Mouse (Mus musculus): Measurements from ENCODE around the gene Tbc1d14.

Tbc1d14 gene

DNA sequence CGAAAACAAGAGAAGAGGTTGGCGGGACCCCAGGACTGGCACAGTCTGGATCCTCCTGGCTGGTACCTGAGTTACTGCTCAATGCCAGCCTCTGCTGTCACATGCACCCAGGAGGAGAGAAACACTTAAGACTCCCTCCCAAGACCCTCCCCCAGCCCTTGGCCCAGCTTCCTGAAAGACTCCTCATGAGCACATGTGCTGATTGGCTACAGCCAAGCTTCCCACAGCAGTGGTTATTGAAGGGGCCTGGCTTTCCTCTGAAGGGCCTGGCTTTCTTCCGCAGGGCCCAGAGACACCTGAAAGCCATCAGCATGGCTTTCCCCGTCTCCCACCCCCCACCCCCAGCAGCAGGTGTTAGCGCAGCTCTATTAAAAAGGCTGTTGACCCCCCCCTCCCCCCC lies at the start of gene Tbc1d14:
Gene Tbc1d14 (minus strand): TSS at position 101 of the 400 bp plus-strand sequence.
- TF ChIP-seq GATA4 (IDR thresholded peaks at IDR 0.05; ENCODE audit: insufficient replicate concordance, low read length), result no peak

DNA sequence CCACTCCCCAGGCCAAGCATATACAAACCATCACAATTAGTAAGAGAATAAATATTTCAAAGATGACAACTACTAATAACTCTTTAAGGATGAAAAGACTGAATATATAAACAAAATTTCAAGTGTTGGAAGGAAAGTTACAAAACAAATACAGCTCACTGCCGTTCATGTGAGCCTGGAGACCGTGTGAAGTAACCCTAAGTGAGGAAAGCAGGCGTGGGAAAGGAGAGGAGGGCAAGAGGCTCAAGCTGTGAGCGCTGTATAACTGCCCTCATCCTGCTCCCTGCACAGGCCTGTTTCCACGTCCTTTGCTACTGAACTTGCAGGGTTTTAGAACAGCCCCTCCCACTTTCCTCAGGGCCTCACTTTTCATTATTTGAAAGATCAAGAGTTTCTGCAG lies 32.5 kb upstream of the Tbc1d14 start:
- no peak for TF ChIP-seq GATA4 (IDR thresholded peaks at IDR 0.05; ENCODE audit: insufficient replicate concordance, low read length)

DNA sequence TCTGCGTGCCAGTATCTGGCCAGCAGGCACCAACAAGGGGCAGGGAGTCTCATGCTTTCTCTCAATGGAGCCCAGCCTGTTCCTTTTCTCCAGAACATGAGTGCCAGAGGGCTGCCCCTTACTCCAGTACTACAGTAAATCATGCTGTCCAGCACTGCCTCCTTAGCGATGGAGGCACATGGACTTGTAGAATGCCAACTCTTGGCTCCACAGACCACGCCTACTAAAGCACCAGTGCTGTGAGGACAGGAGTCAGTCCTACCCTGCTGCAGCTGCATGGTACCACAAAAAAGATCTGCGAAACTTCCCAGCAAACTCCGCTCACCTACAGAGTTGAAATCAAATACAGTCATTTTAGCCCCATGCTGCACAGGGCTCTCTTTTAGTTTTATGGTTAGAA lies 30.6 kb upstream of the Tbc1d14 start:
- no peak for TF ChIP-seq GATA4 (IDR thresholded peaks at IDR 0.05; ENCODE audit: insufficient replicate concordance, low read length)

DNA sequence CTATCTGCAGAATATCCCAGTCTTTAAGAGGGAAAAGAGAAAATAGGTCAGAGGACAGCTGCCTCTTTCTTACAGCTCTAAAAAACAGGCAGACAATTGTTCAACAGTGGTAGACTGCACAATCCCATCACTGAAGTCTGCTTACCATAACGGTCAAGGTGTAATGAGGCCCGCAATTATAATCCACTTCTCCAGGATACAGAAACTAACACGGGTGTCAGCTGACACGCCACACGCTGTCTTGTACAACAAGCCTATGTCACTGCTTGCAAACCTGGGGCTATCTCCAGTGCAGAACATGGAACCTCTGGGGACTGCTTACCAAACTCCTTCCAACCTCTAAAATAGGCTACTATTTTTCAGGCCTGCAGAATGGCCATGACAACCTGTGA lies 28.0 kb upstream of the Tbc1d14 start:
- TF ChIP-seq GATA4 (IDR thresholded peaks at IDR 0.05; ENCODE audit: insufficient replicate concordance, low read length), result no peak

DNA sequence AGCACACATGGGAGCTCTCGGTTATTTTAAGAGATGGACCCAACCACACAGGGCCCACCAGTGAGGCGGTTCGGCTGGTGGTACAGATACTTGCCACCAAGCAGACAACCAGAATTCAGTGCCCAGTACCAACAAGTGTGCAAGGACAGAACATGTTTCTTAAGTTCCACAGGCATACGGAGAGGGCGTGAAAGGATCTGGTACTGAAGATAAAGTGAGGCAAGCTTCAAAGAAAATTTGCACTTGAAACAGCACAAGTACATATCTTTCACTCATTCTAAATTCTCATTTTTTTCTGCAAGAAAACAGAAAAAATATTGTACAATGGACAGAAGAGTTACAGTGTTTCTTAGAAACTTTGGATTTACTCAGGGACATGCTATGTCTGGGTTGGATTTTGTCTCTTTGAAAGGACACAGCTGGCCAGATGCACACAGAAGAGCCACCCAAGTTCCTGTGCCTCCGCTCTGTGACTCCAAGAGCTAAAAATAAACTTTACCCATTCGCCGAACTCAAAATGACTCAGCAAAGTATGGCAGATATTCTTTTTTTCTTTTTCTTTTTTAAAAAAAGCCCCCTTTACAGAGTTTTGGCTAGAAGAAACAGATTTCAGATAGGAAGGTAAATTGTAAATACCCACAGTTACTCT lies 27.5 kb upstream of the Tbc1d14 start:
- no peak for TF ChIP-seq GATA4 (IDR thresholded peaks at IDR 0.05; ENCODE audit: insufficient replicate concordance, low read length)

DNA sequence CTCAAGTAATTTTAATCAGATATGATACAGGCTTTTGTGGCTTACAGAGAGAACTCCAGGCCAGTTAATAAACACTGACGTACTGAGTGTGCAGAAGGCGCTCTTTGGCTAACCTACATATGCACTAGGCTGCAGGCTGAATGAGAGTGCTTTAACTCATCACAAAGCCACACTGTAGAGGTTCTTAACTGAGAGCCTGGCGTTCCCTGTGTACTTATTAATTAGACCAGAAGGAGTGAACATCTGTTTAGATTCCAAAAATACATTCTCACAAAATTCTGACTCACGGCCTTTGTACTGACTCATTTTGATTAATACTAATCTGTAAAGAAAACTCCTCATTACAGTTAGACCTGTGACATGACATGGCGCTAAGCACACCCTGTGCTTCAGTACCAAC lies 25.8 kb upstream of the Tbc1d14 start:
- no peak for TF ChIP-seq GATA4 (IDR thresholded peaks at IDR 0.05; ENCODE audit: insufficient replicate concordance, low read length)

DNA sequence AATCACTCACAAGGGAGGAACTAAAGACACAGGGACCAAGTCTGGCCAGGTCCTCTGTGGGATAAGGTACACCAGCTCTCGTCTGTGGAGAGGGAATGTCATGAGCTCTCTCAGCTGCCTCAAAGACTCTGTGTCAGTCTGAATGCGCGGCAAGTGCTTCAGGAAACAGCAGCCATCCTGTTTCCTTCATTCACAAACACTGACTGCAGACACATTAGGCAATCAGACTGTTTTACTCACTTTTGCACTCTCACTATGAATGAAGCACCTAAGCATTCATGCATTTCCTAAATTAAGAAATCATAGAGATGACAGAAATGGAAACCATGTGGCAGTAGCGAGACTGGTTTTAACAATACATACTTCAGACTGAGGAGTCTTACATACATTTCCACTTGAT lies 25.3 kb upstream of the Tbc1d14 start:
- no peak for TF ChIP-seq GATA4 (IDR thresholded peaks at IDR 0.05; ENCODE audit: insufficient replicate concordance, low read length)

DNA sequence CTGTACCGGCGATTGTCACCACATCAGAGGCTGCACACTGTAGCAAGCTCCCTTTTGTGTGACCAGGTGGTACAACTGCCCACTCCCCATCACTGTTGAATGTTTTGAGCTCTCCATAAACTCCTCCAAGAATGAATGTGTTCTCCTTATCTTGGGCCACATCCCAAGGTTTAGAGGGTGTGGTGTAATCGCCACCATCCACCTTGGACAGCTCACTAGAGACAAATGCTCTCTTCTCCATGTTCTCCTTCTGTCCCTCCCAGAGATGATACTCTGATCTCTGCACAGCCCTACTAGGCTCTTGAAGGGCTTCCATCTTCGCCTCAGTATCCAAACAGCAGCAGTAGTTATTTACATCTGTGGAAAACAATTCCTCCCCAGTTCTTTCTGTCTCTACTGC lies 21.0 kb upstream of the Tbc1d14 start:
- no peak for TF ChIP-seq GATA4 (IDR thresholded peaks at IDR 0.05; ENCODE audit: insufficient replicate concordance, low read length)

DNA sequence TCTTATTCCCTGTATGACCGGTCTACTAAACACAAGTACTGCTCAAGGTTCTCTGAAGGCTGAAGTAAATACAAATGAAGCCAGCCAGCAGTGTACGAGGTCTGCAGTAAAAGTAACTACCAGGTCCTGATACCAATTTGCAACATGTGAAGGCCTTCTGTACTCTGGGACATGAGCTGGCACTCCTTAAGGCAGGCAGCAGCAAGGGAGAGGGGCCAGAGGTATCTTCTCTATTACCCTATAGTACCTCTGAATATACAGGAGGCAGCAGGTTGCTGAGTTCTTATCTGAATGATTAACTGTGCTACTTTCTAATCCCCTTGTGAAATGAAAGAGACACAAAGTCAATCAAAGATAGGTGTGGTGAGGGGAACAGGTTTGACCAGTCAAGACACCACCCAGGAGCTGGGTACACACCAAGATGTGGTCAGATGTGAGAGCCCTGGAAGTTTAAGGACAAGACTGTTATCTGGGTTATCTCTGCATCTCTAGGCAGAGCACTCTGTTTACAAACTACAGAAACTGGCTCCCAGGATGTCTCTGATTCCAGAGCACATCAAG lies 15.9 kb upstream of the Tbc1d14 start:
- no peak for TF ChIP-seq GATA4 (IDR thresholded peaks at IDR 0.05; ENCODE audit: insufficient replicate concordance, low read length)

DNA sequence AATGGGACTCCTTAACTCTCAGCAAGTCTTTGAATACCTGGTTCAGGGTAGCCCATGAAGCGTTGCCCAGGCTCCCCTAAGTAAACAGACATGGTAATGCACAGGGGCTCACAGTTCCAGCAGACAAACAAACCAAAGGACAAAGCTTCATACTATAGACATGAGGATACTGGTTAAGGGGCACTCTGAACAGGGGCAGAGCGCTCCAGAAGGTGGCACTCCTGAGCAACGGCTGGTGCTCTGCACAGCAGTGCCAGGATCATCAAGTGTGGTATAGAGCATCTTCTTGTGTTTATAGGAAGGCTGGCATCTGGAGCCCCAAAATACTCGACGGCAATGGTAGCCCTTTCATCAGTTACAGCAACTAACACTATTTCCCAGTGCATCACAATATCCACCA lies 10.0 kb upstream of the Tbc1d14 start:
- no peak for TF ChIP-seq GATA4 (IDR thresholded peaks at IDR 0.05; ENCODE audit: insufficient replicate concordance, low read length)

DNA sequence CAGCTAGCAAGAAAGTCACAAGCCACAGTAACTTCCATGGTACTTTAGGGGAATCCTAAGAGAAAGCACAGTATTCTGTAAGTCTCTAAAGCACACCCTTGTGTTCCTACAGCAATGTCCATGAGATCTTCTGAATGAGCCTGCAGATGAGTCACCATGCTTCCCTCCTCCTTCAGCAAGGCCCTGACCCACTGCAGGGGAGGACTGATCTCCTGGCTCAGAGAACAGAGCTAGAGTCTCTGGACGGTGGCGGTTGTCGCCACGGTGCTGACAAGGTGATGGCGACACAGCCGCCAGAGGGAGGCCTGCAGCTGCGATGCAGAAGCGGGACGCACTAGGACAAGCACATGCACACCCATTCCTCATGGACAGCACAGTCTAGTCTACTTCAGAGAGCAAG lies 9.0 kb upstream of the Tbc1d14 start:
- TF ChIP-seq GATA4 (IDR thresholded peaks at IDR 0.05; ENCODE audit: insufficient replicate concordance, low read length), result no peak

DNA sequence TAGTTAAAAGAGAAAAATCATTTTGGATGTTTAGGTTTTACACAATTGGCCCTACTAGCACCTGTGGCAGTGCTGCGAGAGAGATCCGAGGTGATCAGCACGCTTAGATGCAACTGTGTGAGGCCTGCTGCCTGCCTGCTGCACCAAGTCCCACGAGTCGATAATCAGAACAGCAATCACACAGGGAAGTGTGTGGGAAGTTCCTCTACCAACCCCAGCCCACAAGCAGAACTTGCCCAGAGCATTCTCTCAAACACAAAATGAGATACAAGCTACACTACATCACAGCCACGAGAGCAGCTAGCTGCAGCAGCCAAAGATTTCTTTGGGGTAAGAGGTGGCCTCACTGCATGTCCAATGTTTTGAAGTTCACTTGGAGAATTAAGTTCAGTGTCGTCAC lies 8.4 kb upstream of the Tbc1d14 start:
- no peak for TF ChIP-seq GATA4 (IDR thresholded peaks at IDR 0.05; ENCODE audit: insufficient replicate concordance, low read length)

DNA sequence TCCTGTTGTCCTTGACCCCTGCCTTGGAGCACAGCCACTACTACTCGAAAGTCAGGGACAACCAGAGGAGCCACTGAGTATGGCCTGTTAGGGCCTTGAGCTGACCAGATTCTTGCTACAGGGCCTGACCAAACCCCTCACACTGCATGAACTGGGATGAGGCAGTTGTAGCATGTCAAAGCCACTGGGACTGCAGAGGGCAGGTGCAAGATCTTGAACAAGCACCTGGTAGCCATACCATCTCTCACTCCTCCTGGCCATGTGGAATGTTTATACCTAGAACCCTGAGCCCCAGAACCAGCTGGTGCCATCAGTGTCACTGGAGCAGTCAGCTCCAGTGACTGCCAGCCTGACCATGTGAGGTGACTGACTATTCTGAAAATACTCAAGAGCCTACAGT lies 5.8 kb upstream of the Tbc1d14 start:
- no peak for TF ChIP-seq GATA4 (IDR thresholded peaks at IDR 0.05; ENCODE audit: insufficient replicate concordance, low read length)

DNA sequence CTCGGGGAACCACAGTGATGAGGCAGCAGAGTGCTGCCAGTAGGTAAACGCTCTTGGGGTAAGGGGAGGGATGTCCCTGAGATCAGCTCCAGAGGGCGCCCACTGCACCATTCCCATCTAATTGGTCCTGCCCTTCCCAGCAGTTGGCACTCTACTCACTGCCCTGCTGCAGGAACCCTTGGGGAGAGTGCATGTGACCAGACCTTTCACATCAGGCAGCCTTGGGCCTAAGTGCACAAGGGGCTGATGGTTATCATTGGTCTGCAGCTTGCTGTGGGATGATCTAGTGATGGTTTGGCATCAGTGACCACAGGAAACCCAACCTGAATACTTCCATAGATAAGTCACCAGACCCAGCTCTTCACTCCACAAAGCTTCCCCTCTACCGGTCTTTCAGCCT lies 4.6 kb upstream of the Tbc1d14 start:
- TF ChIP-seq GATA4 (IDR thresholded peaks at IDR 0.05; ENCODE audit: insufficient replicate concordance, low read length), result no peak

DNA sequence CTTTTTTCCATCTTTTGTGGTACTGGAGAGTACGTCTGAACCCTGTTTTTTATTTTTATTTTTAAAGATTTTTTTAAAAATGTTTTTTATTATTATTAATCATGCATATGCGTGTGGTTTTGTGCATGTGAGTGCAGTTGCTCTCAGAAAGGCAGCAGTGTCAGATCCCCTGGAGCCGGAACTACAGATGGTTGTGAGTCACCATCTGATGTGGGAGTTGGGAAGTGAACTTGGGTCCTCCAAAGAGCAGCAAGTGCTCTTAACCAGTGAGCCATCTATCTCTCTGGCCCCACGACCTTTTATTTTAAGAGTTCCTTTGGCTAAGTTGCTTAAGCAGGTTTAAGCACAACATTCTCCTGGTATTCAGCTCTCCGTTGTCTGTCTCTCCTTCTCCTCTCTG lies 3.1 kb upstream of the Tbc1d14 start:
- no peak for TF ChIP-seq GATA4 (IDR thresholded peaks at IDR 0.05; ENCODE audit: insufficient replicate concordance, low read length)

DNA sequence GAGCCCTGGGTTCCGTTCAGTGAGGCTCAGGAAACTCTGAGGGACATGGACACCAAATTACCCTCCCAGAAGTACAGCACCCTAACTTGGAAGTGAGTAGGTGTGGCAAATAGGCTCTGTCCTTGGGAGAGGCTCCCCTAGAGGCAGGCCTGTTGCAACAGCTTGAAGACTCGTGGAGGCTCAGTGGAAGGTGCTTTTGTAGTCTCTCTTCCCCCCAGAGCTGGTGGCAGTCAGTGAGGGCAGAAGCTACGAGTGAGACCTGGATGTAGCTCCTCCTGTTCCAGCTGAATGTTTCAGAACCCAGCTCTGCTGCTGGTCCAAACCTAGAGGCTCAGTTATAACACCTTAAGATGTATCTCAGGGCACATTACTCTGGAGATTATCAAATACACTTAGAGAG lies 2.0 kb upstream of the Tbc1d14 start:
- TF ChIP-seq GATA4 (IDR thresholded peaks at IDR 0.05; ENCODE audit: insufficient replicate concordance, low read length), result no peak

DNA sequence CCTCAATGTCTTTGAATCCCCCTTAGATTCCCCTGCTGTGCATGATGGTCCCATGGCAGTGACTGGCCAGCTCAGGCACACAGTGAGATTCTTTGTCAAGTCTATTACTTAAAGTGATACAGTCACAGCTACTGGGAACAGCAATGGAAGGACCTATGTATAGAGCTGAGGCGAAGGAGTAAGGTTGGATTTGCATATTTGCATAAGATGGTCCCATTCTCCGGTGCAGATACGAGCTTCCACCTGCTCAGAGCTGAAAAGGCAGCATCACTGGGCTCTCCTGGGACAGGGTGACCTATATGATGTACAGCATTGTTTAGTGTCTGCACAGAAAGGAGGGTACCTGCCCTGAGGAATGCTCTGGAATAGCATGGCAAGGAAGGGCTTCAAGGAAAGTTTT lies 1.3 kb upstream of the Tbc1d14 start:
- TF ChIP-seq GATA4 (IDR thresholded peaks at IDR 0.05; ENCODE audit: insufficient replicate concordance, low read length), result no peak
